Mouse (Mus musculus) heart, adult 8-10 months (tissue): ENCODE results near the gene Ube2o. TPM values are rescaled to one million over a fixed set of nuclear protein-coding genes. Genes with fewer than 3 reads are reported as not detected.
A peak's percentile ranks its signal among the peaks of the same experiment; 100 is the strongest.

ENCODE experiments used
- DNase-seq: peaks from one replicate; pipeline ENCODE4 v3.0.0; 2022; ENCODE audit warnings: low spot score
- total RNA-seq, 4 experiments: library from RNA; stranded (reverse); gene quantifications; 2 replicates each; pipeline ENCODE4 v1.2.4; 2022

The Ube2o gene
- total RNA-seq, result 10 to 100 TPM; 27.4 to 33.1 (median 29.8) TPM

DNA sequence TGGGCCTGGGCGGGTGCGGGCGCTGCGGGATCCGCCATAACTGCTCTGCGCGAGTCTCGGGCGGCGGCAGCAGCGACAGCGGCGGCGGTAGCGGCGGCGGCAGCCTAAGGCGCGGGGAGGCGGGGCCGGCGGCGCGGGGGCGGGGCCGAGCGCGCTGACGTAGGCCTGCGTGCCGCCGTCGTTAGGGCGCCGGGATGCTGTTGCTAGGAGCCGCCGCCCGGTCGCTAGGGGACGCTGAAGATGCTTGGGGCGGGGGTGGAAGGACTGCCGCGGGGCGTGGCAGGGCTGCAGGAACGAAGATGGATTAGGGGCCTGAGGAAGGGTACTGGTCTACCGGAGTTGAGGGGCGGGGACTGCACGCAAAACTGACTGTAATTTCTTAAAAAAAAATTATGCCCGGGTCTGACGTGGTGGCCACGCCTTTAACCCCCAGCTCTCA lies at the start of gene Ube2o:
Gene Ube2o, minus strand, starts transcription at position 72 of the 439 bp plus-strand sequence.
- DNase-seq, result peak; percentile 70

GRCm38 (mm10) chr11:116630171-116630965 lies 49.1 kb upstream of the Ube2o start:
- DNase-seq, result no peak

DNA sequence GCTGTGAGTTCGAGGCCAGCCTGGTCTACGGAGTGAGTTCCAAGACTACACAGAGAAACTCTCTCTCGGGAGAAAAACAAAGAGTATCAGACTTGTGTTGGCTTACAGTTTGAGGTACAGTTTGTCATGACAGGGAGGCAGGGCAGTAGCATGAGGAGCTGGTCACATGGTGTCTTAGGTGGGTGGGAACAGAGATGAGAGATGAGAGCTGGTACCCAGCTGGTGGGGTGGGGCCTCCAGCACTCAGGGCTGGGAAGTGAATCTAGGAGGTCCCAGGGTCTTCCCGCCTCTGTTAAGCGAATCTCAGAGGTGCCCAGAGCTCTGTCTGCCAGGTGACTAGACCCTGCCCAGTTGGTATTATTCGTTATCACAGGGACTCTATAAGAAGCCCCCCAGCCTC lies 48.2 kb upstream of the Ube2o start:
- DNase-seq, result no peak

DNA sequence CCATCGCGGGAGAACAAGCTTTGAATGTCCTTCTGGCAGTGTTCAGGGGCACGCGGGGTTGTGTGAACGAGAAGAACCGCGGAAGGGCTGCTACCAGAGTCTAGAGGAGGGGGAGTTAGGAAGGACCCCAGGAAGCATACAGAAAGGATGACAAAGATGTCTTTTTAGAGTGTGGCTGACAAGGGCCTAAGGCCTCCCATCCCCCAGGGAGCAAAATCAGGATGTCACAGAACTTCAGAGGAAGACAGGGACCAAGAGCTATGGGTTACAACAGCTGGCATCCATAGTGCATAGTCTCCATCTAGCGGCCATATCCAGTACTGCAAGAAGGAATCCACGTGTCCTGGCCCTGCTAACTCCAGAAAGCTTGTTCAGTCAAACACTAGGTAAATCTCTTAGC lies 47.5 kb upstream of the Ube2o start:
- DNase-seq, result peak; percentile 95

DNA sequence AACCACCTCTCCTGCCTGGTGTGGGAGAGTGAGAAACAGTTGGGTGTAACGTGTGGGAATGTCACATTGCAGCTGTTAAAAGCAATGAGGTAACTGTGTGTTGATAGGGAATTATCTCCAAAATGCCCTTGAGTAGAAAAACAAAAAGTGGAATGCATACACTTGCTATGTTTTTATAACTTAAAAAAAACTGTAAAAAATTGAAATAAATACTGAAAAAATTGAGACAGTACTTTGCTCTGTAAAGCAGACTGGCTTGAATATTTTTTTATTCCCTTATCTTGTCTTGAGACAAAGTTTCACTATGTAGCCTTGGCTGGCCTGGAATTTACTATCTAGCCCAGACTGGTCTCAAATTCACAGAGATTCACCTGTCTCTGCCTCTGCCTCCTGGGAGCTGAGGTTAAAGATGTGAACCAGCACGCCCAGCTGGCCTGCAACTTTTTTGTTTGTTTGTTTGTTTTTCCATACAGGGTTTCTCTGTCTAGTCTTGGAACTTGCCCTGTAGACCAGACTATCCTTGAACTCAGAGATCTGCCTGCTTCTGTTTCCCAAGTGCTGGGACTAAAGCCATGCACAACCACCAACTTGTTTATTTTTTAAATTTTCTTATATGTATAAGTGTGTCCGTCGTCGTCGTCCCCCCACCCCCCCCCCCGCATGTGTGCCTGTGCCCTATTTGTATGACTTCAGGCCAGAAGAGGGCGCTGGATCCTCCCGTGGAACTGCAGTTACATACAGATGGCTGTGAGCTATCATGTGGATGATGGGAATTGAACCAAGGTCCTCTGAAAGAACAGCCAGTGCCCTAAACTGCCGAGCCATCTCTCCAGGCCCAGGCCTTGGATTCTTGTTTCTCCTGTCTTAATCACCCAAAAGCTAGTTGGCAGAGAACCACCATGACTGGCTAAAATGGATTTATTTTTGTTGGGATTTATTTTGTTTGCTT lies 46.1 kb upstream of the Ube2o start:
- no peak for DNase-seq

- DNase-seq, result no peak
Observed at GRCm38 (mm10) chr11:116626299-116627071, 45.2 kb upstream of the Ube2o start, which contains the start of gene Rhbdf2. Gene Rhbdf2 (minus strand): TSS chr11:116627019.

DNA sequence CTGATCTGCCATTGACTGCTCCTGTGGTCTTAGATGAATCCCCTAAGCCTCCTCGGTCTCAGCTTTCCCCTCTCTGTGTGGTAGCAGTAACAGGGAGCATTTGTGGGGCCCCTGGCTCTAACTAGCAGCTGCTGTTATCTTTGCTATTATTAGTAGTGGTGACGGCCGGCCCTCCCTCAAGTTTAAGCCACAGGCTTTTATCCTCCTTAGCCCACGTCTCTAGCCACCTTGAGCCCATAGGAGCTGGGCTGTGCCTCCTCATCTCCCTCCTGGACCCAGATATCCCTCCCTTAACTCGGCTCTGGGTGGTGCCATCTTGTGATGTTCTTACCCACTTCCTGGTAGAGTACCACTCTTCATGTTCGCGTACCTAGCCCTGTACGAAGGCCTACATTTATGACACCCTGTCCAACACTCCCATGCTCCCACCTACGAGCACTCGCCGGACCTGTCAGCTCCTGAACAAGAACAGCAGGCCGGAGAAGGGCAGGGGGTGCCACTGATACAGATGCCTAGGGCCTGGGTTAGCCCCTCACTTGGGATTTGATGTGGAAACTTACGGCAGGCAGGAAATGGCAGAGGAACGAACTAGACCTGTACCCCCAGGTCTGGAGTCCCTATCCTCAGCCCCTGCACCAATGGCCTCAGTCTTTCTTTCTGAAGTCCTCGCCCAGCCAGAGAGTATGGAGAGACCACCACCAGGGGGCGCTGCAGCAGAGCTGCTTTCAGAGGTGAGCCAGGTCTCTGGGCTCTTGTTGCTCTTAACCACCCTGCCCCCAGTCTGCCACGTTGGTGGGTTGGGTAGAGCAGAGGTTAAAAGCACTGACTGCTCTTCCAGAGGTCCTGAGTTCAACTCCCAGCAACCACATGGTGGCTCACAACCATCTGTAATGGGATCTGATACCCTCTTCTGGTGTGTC lies 44.1 kb upstream of the Ube2o start:
- DNase-seq, result no peak

DNA sequence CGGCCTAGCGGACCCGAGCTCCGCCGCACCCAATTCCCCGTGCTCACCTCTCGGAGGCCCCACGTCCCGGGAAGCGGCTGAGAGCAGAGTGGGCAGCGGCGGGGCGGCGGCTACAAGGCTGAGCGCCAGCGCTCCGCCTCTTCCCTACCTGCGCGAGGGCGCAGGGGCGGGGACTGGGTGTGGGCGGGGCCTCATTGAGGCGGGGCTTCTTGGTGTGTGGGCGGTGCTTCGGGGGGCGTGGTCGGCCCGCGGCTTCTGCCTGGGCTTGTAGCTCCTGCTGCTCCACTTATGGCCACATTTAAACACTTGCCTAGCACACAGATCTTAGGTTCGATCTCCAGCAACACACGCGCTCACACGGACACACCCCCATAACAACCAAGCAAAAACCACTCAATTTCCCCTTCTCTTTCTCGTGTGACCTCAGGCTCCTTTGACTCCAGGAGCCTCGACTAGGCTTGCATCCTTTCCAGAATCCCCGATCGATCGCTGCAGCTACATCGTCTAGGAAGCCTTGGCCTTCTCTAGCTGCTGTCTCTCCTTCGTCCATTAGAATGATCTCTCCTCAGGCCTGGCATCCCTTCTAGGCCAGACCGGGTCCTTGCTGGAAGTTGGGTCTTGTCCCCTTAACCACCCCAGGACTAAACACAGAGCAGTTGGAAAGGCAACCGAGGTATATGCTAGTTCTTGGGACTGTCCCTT lies 43.0 kb upstream of the Ube2o start:
- peak; percentile 87 for DNase-seq

GRCm38 (mm10) chr11:116623281-116624124 lies 42.3 kb upstream of the Ube2o start:
- DNase-seq, result no peak

DNA sequence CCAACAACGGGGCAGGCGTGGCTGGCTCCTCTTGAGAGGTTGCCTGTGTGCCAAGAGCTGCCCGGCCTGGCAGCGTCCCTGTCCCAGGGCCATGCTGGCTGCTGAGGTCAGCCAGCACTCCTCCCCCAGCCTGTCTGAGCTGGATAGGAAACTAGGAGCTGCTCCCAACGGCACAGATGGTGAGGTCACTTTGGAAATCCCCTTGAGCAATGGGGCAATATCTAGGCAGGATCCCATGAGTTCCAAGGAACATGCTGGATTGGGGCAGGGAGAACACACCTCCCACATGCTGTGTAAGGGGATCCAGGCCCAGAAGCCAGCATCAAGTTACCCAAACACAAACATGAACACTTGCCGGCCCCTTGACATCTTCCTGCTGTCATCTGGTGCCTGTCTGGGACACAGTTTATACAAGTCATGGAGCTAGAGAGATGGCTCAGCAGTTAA lies 40.0 kb upstream of the Ube2o start:
- DNase-seq, result peak; percentile 91

GRCm38 (mm10) chr11:116620559-116621253 lies 39.5 kb upstream of the Ube2o start:
- no peak for DNase-seq

- no peak for DNase-seq
Observed at GRCm38 (mm10) chr11:116620073-116620472, 38.8 kb upstream of the Ube2o start.

DNA sequence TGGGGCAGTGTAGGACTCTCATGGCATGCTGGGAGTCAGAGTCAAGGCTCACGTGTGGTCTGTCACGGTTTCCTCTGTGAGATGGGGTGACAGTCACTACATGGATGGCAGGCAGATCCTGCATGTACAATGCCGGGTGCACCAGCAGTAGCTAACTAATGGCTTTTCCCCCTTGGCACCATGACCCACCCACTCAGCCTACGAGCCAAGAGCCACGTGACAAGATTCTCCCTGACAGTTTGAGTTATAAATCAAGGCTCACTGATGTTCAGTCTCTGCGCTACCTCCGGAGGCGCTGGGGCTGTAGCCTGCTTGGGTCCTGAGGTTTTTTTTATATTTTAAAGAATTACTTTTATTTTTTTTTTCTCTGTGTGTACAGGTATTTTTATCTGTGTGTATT lies 38.3 kb upstream of the Ube2o start:
- no peak for DNase-seq

GRCm38 (mm10) chr11:116619156-116619555 lies 37.9 kb upstream of the Ube2o start:
- DNase-seq, result no peak

- DNase-seq, result no peak
Observed at GRCm38 (mm10) chr11:116618666-116619065, 37.4 kb upstream of the Ube2o start.

DNA sequence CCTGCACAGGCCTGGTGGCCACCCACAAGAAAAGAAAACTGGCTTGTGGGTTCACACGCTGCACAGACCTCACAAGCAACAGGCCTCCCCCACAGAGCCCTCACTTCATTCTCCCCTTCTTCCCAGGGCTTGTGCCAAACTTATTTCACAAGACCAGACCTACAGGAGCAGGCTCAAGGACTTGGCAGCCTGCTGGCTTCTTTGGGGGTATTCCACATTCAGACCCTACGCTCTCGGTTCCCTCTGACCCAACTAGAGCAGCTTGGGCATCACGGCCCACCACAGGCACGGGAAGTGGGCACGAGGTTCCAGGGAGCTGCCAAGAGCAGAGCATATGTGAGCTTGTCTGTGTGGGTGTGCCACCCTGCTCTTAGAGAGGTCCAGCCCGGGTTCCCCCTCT lies 36.4 kb upstream of the Ube2o start:
- no peak for DNase-seq

- DNase-seq, result no peak
Observed at GRCm38 (mm10) chr11:116616438-116617118, 35.3 kb upstream of the Ube2o start.
